Mouse (Mus musculus) left cerebral cortex, postnatal 4 days (tissue): ENCODE data around the gene Gm4952. TPM values are rescaled to one million over a fixed set of nuclear protein-coding genes. Genes with fewer than 3 reads are reported as not detected.

Source experiments
- DNase-seq: peaks from one replicate; pipeline ENCODE4 v3.0.0-alpha.2; 2022
- intact Hi-C: fragments of 180-260 bp; cut with DNase I; formaldehyde crosslinking; loops from one replicate; pipeline ENCODE4 v1.15.1; 2025
- total RNA-seq, 2 experiments: library from RNA; stranded (reverse); gene quantifications; 2 replicates each; pipeline ENCODE4 v1.2.3; 2021

The Gm4952 gene
- total RNA-seq: under 1 TPM; 0.30 to 0.34 TPM

GRCm38 (mm10) chr19:12599674-12600073, at the start of gene Gm4952:
Gene Gm4952 (plus strand): TSS chr19:12599974.
- intact Hi-C loops: loop anchor here (5.0 to 10.0 kb wide), 2 partner anchors 198 to 585 kb away; partner anchors contain the start of genes Lpxn and Zfp91
- DNase-seq: no peak

GRCm38 (mm10) chr19:12550005-12550942, 49.5 kb upstream of the Gm4952 start:
- no peak for DNase-seq
- intact Hi-C loops: no loop called here

- intact Hi-C loops: no loop called here
- DNase-seq: no peak
These were observed 43.5 kb upstream of the Gm4952 start for GRCm38 (mm10) chr19:12556293-12556692.

GRCm38 (mm10) chr19:12558219-12558618, 41.6 kb upstream of the Gm4952 start:
- intact Hi-C loops: no loop called here
- DNase-seq: no peak

GRCm38 (mm10) chr19:12564197-12564596, 35.6 kb upstream of the Gm4952 start:
- intact Hi-C loops: no loop called here
- no peak for DNase-seq

GRCm38 (mm10) chr19:12567011-12567410, 32.8 kb upstream of the Gm4952 start:
- intact Hi-C loops: no loop called here
- no peak for DNase-seq

GRCm38 (mm10) chr19:12570866-12571265, 28.9 kb upstream of the Gm4952 start:
- intact Hi-C loops: no loop called here
- no peak for DNase-seq

- intact Hi-C loops: no loop called here
- DNase-seq: no peak
These were observed 28.1 kb upstream of the Gm4952 start for GRCm38 (mm10) chr19:12571687-12572086.

GRCm38 (mm10) chr19:12572614-12573265, 27.0 kb upstream of the Gm4952 start:
- intact Hi-C loops: no loop called here
- DNase-seq: no peak

GRCm38 (mm10) chr19:12573266-12574011, 26.3 kb upstream of the Gm4952 start:
- peak; percentile 82 for DNase-seq
- intact Hi-C loops: no loop called here

- intact Hi-C loops: no loop called here
- no peak for DNase-seq
These were observed 25.8 kb upstream of the Gm4952 start for GRCm38 (mm10) chr19:12574012-12574407.

GRCm38 (mm10) chr19:12575107-12575506, 24.7 kb upstream of the Gm4952 start:
- DNase-seq: no peak
- intact Hi-C loops: no loop called here

GRCm38 (mm10) chr19:12575514-12575913, 24.3 kb upstream of the Gm4952 start:
- intact Hi-C loops: no loop called here
- DNase-seq: no peak

- no peak for DNase-seq
- intact Hi-C loops: no loop called here
These were observed 23.1 kb upstream of the Gm4952 start for GRCm38 (mm10) chr19:12576639-12577038.

GRCm38 (mm10) chr19:12585310-12585709, 14.5 kb upstream of the Gm4952 start:
- intact Hi-C loops: no loop called here

GRCm38 (mm10) chr19:12591908-12592307, 7.9 kb upstream of the Gm4952 start:
- intact Hi-C loops: loop anchor here (5.0 to 10.0 kb wide), 2 partner anchors 75 to 577 kb away; no protein-coding TSS in a partner anchor

More at GRCm38 (mm10) chr19:12585310-12585709, 14.5 kb upstream of the Gm4952 start:
- DNase-seq: no peak

GRCm38 (mm10) chr19:12595135-12595529, 4.6 kb upstream of the Gm4952 start:
- intact Hi-C loops: loop anchor here (5.0 to 10.0 kb wide), 2 partner anchors 202 to 580 kb away; partner anchors contain the start of genes Lpxn and Zfp91
- DNase-seq: no peak

More at GRCm38 (mm10) chr19:12591908-12592307, 7.9 kb upstream of the Gm4952 start:
- peak; percentile 48 for DNase-seq

- peak; percentile 67 for DNase-seq
- intact Hi-C loops: loop anchor here (5.0 to 10.0 kb wide), 2 partner anchors 202 to 581 kb away; partner anchors contain the start of genes Lpxn and Zfp91
These were observed 4.1 kb upstream of the Gm4952 start for GRCm38 (mm10) chr19:12595530-12596289.

GRCm38 (mm10) chr19:12596290-12597072, 3.3 kb upstream of the Gm4952 start:
- intact Hi-C loops: loop anchor here (5.0 to 10.0 kb wide), 2 partner anchors 201 to 582 kb away; partner anchors contain the start of genes Lpxn and Zfp91
- no peak for DNase-seq
